Mouse (Mus musculus): ENCODE results near the gene Mbnl2.

- TF ChIP-seq CTCF (IDR thresholded peaks at IDR 0.05; ENCODE audit: control insufficient read depth, insufficient read depth, low read length) (no peak), POLR2A (IDR thresholded peaks at IDR 0.05; ENCODE audit: borderline replicate concordance, control insufficient read depth, low read depth, low read length) (no peak)
Observed at GRCm38 (mm10) chr14:120283787-120284186, 8.3 kb downstream of the Mbnl2 start.
